Mouse (Mus musculus): ENCODE measurements at regions not wholly inside any gene's neighbourhood (a gene's known extent, or its start where the extent isn't known, plus 50 kb on each side); places are given as distances from the start of the nearest gene placed in this dataset.

GRCm38 (mm10) chr13:107923129-107924114 lies 120.8 kb upstream of the Smim15 start:
- WGBS, result 50% methylated on average over 19 of the region's 19 CpGs
- ATAC-seq (ENCODE audit: low FRiP score), result peak; percentile 47
- Histone ChIP-seq H3K27ac (ENCODE audit: low read depth, low read length) (no peak overlapping the region), H3K9me3 (ENCODE audit: low read length) (no peaks in the 10 kb centered on the region), H3K36me3 (ENCODE audit: insufficient read depth, low read length) (no peaks in the 10 kb centered on the region), H3K4me3 (ENCODE audit: low read depth, low read length) (no peak overlapping the region), H3K4me2 (ENCODE audit: low read depth, low read length, poor library complexity, severe bottlenecking) (no peak overlapping the region), H3K4me1 (ENCODE audit: insufficient read depth, low read length) (no peaks in the 10 kb centered on the region), H3K27me3 (ENCODE audit: insufficient read depth, low read length) (no peaks in the 10 kb centered on the region), H3K9ac (replicated peaks; ENCODE audit: low read length, poor library complexity, severe bottlenecking) (no peak overlapping the region)
- TF ChIP-seq CTCF (IDR thresholded peaks at IDR 0.05), result no peak
- DNase-seq (ENCODE audit: low spot score), result peak; percentile 77

- H3K4me2 ChIP-seq (ENCODE audit: low read depth, low read length, poor library complexity, severe bottlenecking), result no peak overlapping the region
- no peaks in the 10 kb centered on the region for H3K27me3 ChIP-seq (ENCODE audit: insufficient read depth, low read length)
- H3K27ac ChIP-seq (ENCODE audit: low read depth, low read length), result no peak overlapping the region
- no peak overlapping the region for H3K9ac ChIP-seq (replicated peaks; ENCODE audit: low read length, poor library complexity, severe bottlenecking)
- WGBS, result 83% methylated on average over 3 of the region's 3 CpGs
- no peak overlapping the region for H3K4me3 ChIP-seq (ENCODE audit: low read depth, low read length)
- ATAC-seq (ENCODE audit: low FRiP score) (no peak), DNase-seq (ENCODE audit: low spot score) (no peak)
- no peaks in the 10 kb centered on the region for H3K4me1 ChIP-seq (ENCODE audit: insufficient read depth, low read length)
- no peaks in the 10 kb centered on the region for H3K9me3 ChIP-seq (ENCODE audit: low read length)
- H3K36me3 ChIP-seq (ENCODE audit: insufficient read depth, low read length), result no peaks in the 10 kb centered on the region
- TF ChIP-seq CTCF (IDR thresholded peaks at IDR 0.05), result no peak
Measured at GRCm38 (mm10) chr13:107919403-107919802, 124.8 kb upstream of the Smim15 start.

- Histone ChIP-seq H3K27ac (ENCODE audit: low read depth, low read length) (no peak overlapping the region), H3K4me1 (ENCODE audit: insufficient read depth, low read length) (no peaks in the 10 kb centered on the region)
- TF ChIP-seq CTCF (IDR thresholded peaks at IDR 0.05), result no peak
Measured at GRCm38 (mm10) chr13:107918478-107918877, 125.8 kb upstream of the Smim15 start.

GRCm38 (mm10) chr13:107918065-107918464 lies 126.2 kb upstream of the Smim15 start:
- H3K9ac ChIP-seq (replicated peaks; ENCODE audit: low read length, poor library complexity, severe bottlenecking), result no peak overlapping the region
- no peak for ATAC-seq (ENCODE audit: low FRiP score)
- no peaks in the 10 kb centered on the region for H3K4me1 ChIP-seq (ENCODE audit: insufficient read depth, low read length)
- no peak for DNase-seq (ENCODE audit: low spot score)
- H3K27ac ChIP-seq (ENCODE audit: low read depth, low read length), result no peak overlapping the region
- H3K9me3 ChIP-seq (ENCODE audit: low read length), result no peaks in the 10 kb centered on the region
- H3K36me3 ChIP-seq (ENCODE audit: insufficient read depth, low read length), result no peaks in the 10 kb centered on the region
- no peak overlapping the region for H3K4me2 ChIP-seq (ENCODE audit: low read depth, low read length, poor library complexity, severe bottlenecking)
- no peak for TF ChIP-seq CTCF (IDR thresholded peaks at IDR 0.05)
- H3K27me3 ChIP-seq (ENCODE audit: insufficient read depth, low read length), result no peaks in the 10 kb centered on the region
- WGBS, result 95% methylated on average over 10 of the region's 10 CpGs
- H3K4me3 ChIP-seq (ENCODE audit: low read depth, low read length), result no peak overlapping the region

More at GRCm38 (mm10) chr13:107918478-107918877, 125.8 kb upstream of the Smim15 start:
- Histone ChIP-seq H3K9me3 (ENCODE audit: low read length) (no peaks in the 10 kb centered on the region), H3K27me3 (ENCODE audit: insufficient read depth, low read length) (no peaks in the 10 kb centered on the region), H3K36me3 (ENCODE audit: insufficient read depth, low read length) (no peaks in the 10 kb centered on the region), H3K9ac (replicated peaks; ENCODE audit: low read length, poor library complexity, severe bottlenecking) (no peak overlapping the region), H3K4me2 (ENCODE audit: low read depth, low read length, poor library complexity, severe bottlenecking) (no peak overlapping the region), H3K4me3 (ENCODE audit: low read depth, low read length) (no peak overlapping the region)
- WGBS, result 89% methylated on average over 7 of the region's 7 CpGs
- DNase-seq (ENCODE audit: low spot score) (no peak), ATAC-seq (ENCODE audit: low FRiP score) (no peak)

GRCm38 (mm10) chr13:107917564-107917963 lies 126.7 kb upstream of the Smim15 start:
- Histone ChIP-seq H3K4me3 (ENCODE audit: low read depth, low read length) (no peak overlapping the region), H3K27me3 (ENCODE audit: insufficient read depth, low read length) (no peaks in the 10 kb centered on the region), H3K4me1 (ENCODE audit: insufficient read depth, low read length) (no peaks in the 10 kb centered on the region), H3K27ac (ENCODE audit: low read depth, low read length) (no peak overlapping the region), H3K9me3 (ENCODE audit: low read length) (no peaks in the 10 kb centered on the region), H3K4me2 (ENCODE audit: low read depth, low read length, poor library complexity, severe bottlenecking) (no peak overlapping the region), H3K9ac (replicated peaks; ENCODE audit: low read length, poor library complexity, severe bottlenecking) (no peak overlapping the region), H3K36me3 (ENCODE audit: insufficient read depth, low read length) (no peaks in the 10 kb centered on the region)
- WGBS, result 94% methylated on average over 3 of the region's 3 CpGs
- no peak for ATAC-seq (ENCODE audit: low FRiP score)
- no peak for DNase-seq (ENCODE audit: low spot score)
- no peak for TF ChIP-seq CTCF (IDR thresholded peaks at IDR 0.05)

GRCm38 (mm10) chr13:107910125-107910524 lies 134.1 kb upstream of the Smim15 start:
- Histone ChIP-seq H3K27me3 (ENCODE audit: insufficient read depth, low read length) (no peaks in the 10 kb centered on the region), H3K9me3 (ENCODE audit: low read length) (no peaks in the 10 kb centered on the region), H3K4me3 (ENCODE audit: low read depth, low read length) (no peak overlapping the region), H3K4me1 (ENCODE audit: insufficient read depth, low read length) (no peaks in the 10 kb centered on the region), H3K4me2 (ENCODE audit: low read depth, low read length, poor library complexity, severe bottlenecking) (no peak overlapping the region), H3K27ac (ENCODE audit: low read depth, low read length) (no peak overlapping the region), H3K9ac (replicated peaks; ENCODE audit: low read length, poor library complexity, severe bottlenecking) (no peak overlapping the region), H3K36me3 (ENCODE audit: insufficient read depth, low read length) (no peaks in the 10 kb centered on the region)
- ATAC-seq (ENCODE audit: low FRiP score) (no peak), DNase-seq (ENCODE audit: low spot score) (no peak)
- WGBS, result 61% methylated on average over 7 of the region's 7 CpGs
- TF ChIP-seq CTCF (IDR thresholded peaks at IDR 0.05), result no peak

All from midbrain, postnatal 0 days (tissue).